Mouse (Mus musculus): Measurements from ENCODE around the gene Zic5. TPM values are rescaled to one million over a fixed set of nuclear protein-coding genes. Genes with fewer than 3 reads are reported as not detected.

Gene Zic5
- polyA plus RNA-seq (2015; fragmentation: Nextera tagmentation; extraction: Ambion mirVana), result not detected in 2 replicates

DNA sequence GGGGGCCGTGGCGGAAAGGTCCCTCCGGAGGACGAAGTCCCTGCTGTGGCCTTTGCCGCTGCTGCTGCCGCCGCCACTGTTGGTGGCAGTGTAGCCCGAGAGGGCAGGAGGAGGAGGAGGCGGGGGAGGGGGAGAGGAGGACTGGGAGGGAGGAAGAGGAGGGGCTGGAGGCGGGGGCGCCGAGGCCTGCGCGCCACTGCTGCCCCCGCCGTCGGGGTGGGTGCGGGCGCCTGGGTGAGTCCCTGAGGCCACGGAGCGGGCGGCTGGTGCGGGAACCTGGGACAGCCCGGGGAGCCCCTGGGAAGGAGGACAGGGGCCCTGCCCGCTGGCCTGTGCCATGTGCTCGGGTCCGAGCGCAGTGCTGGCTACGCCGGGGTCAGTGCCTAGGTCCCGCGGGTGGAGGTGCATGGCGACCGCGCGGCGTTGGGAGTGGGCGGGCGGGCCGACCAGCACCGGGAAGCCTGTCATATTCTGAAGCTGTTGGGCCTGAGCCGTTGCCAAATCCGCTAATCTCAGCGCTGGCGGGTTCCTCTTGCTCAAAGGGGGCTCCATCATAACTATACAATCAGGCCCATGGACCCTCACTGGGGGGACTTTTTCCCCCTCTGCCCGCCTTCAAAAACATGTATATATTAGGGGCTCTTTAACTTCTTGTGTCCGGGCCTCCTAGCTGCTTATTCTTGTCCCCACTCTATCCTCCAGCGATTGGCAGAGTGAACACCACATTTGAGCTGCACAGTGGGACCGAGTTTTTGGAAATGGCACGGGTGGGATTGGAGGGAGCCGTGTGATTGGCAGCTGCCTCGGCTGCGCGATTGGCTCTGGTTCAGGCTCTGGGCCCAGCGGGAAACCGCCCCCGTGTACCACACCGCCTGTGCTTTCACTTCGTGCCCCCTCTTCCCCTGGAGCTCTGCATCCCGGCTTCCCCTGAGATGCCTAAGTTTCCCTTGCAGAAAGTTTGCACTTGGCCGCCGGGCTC lies at the start of gene Zic5:
Gene Zic5, minus strand, starts transcription at position 915 of the 979 bp plus-strand sequence.
- ATAC-seq (replicated peaks; ENCODE audit: extremely low read depth, insufficient read depth, low FRiP score), result no peak

DNA sequence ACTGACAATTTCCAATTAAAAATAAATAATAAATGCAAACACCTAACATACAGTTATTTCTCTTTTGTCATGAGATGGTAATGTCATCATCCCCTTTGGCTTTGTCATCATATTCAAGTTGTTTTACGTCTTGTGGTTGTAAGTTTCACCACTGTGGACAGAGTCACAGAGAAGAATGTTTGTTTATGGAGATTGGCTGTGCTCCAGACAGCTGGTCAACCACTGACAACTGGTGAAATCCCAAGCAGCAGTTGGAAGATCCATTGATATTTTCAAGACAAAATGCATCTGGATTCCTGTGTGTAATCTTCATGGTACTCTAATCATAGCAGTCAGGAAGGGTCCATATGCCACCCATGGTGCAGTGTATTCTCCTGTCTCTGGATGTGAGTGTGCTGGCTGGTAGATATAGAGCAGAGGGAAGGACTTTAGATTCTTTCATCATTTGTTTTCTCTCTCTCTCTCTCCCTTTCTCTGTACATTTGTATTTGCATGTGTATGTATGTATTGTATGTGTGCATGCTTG lies 48.1 kb upstream of the Zic5 start:
- H3K4me3 ChIP-seq (ENCODE audit: low read length), result no peak overlapping the region
- H3K27ac ChIP-seq (ENCODE audit: low read length), result no peak overlapping the region
- H3K36me3 ChIP-seq (ENCODE audit: control insufficient read depth, insufficient read depth), result no peaks in the 10 kb centered on the region
- no peak overlapping the region for H3K4me2 ChIP-seq (ENCODE audit: low read depth, low read length)
- H3K4me1 ChIP-seq (ENCODE audit: control insufficient read depth, insufficient read depth, low read length), result no peaks in the 10 kb centered on the region
- no peaks in the 10 kb centered on the region for H3K9me3 ChIP-seq (replicated peaks; ENCODE audit: control insufficient read depth, low read length)
- WGBS, result 41% methylated on average over 1 of the region's 1 CpGs
- no peak for ATAC-seq (replicated peaks; ENCODE audit: extremely low read depth, insufficient read depth, low FRiP score)
- no peak overlapping the region for H3K9ac ChIP-seq (ENCODE audit: low read length)
- 0 out of 2 replicates have a peak, but pooled peaks cover 4% of the 10 kb centered on the region for H3K27me3 ChIP-seq (ENCODE audit: control insufficient read depth, insufficient read depth, low read length)

More for the DNA sequence above, at the start of gene Zic5:
- 1% methylated on average over 59 of the region's 62 CpGs for WGBS
- Histone ChIP-seq H3K36me3 (ENCODE audit: control insufficient read depth, insufficient read depth) (no peaks in the 10 kb centered on the region), H3K27me3 (ENCODE audit: control insufficient read depth, insufficient read depth, low read length) (peaks cover 89% of the 10 kb centered on the region), H3K9me3 (replicated peaks; ENCODE audit: control insufficient read depth, low read length) (no peaks in the 10 kb centered on the region), H3K4me2 (ENCODE audit: low read depth, low read length) (peak within 1 kb of the TSS; percentile 95), H3K4me3 (ENCODE audit: low read length) (peak within 1 kb of the TSS; percentile 62), H3K4me1 (ENCODE audit: control insufficient read depth, insufficient read depth, low read length) (peaks cover 18% of the 10 kb centered on the region), H3K9ac (ENCODE audit: low read length) (peak within 1 kb of the TSS; percentile 3; the same call in 1 of the 2 replicates), H3K27ac (ENCODE audit: low read length) (no peak within 1 kb of the TSS)

DNA sequence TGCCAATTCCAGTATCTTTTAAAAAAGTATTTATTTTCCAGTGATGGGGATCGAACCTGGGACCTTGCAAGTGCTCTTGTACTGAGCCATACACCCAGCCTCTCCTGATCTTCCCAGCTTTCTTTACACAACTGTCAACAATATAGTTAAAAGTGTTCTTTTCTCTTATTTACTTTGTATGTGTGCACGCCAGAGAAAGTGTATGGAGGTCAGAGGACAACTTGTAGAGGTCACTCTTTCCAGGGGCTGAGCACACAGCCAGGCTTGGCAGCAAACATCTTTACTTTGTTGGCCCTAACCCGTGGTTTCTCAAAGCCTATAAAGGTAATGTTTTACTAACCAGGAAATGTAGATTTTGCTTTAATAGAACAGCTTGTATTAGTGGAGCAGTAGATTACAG lies 46.0 kb upstream of the Zic5 start:
- H3K36me3 ChIP-seq (ENCODE audit: control insufficient read depth, insufficient read depth), result no peaks in the 10 kb centered on the region
- H3K27me3 ChIP-seq (ENCODE audit: control insufficient read depth, insufficient read depth, low read length), result 0 out of 2 replicates have a peak, but pooled peaks cover 4% of the 10 kb centered on the region
- no peak overlapping the region for H3K4me2 ChIP-seq (ENCODE audit: low read depth, low read length)
- ATAC-seq (replicated peaks; ENCODE audit: extremely low read depth, insufficient read depth, low FRiP score), result no peak
- H3K4me1 ChIP-seq (ENCODE audit: control insufficient read depth, insufficient read depth, low read length), result no peaks in the 10 kb centered on the region
- no peak overlapping the region for H3K9ac ChIP-seq (ENCODE audit: low read length)
- no peak overlapping the region for H3K4me3 ChIP-seq (ENCODE audit: low read length)
- H3K9me3 ChIP-seq (replicated peaks; ENCODE audit: control insufficient read depth, low read length), result no peaks in the 10 kb centered on the region
- 67% methylated on average over 3 of the region's 3 CpGs for WGBS
- no peak overlapping the region for H3K27ac ChIP-seq (ENCODE audit: low read length)

DNA sequence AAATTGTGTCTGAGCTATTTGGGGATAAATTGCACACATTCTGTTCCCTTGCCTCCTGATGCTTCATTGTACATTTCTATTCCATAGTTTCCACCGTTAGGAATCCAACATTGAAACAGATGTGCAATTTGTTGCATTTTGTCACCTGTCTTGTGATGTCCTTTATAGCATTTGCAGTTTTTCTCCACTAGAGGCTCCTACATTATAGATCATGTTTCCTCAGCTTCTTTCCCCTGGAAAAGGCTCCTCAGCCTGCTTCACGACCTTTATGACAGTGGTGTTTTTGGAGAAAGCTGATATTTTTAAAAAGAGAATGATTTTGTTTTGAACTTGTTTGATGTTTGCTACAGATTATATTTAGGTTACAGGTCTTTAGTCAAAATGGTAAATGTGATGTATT lies 43.6 kb upstream of the Zic5 start:
- WGBS, result 17% methylated on average over 2 of the region's 2 CpGs
- Histone ChIP-seq H3K27me3 (ENCODE audit: control insufficient read depth, insufficient read depth, low read length) (0 out of 2 replicates have a peak, but pooled peaks cover 4% of the 10 kb centered on the region), H3K27ac (ENCODE audit: low read length) (no peak overlapping the region), H3K4me1 (ENCODE audit: control insufficient read depth, insufficient read depth, low read length) (no peaks in the 10 kb centered on the region), H3K9me3 (replicated peaks; ENCODE audit: control insufficient read depth, low read length) (no peaks in the 10 kb centered on the region), H3K4me2 (ENCODE audit: low read depth, low read length) (no peak overlapping the region), H3K36me3 (ENCODE audit: control insufficient read depth, insufficient read depth) (no peaks in the 10 kb centered on the region), H3K4me3 (ENCODE audit: low read length) (no peak overlapping the region), H3K9ac (ENCODE audit: low read length) (no peak overlapping the region)
- no peak for ATAC-seq (replicated peaks; ENCODE audit: extremely low read depth, insufficient read depth, low FRiP score)

DNA sequence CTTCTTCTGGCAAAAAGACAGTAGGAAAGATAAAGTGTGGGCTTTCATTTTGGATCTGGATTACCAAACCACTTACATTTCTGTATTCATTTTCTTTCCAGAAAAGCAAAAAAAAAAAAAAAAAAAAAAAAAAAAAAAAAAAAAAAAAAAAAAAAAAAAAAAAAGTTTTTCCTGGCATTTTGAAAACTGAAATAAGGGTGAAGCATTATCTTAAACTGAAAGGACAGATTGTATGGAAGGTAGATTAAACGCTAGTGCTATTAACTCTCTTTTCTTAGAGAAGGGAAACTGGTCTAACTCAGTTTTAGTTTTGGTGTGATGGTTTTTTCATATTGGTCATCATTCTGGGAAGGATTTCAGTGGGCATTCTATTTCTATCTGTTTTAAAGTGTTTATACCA lies 26.5 kb upstream of the Zic5 start:
- Histone ChIP-seq H3K4me2 (ENCODE audit: low read depth, low read length) (no peak overlapping the region), H3K36me3 (ENCODE audit: control insufficient read depth, insufficient read depth) (no peaks in the 10 kb centered on the region), H3K9me3 (replicated peaks; ENCODE audit: control insufficient read depth, low read length) (0 out of 2 replicates have a peak, but pooled peaks cover 2% of the 10 kb centered on the region), H3K4me3 (ENCODE audit: low read length) (no peak overlapping the region), H3K27me3 (ENCODE audit: control insufficient read depth, insufficient read depth, low read length) (peaks cover 46% of the 10 kb centered on the region), H3K27ac (ENCODE audit: low read length) (no peak overlapping the region), H3K4me1 (ENCODE audit: control insufficient read depth, insufficient read depth, low read length) (peaks cover 5% of the 10 kb centered on the region), H3K9ac (ENCODE audit: low read length) (no peak overlapping the region)
- ATAC-seq (replicated peaks; ENCODE audit: extremely low read depth, insufficient read depth, low FRiP score), result no peak
- 60% methylated on average over 1 of the region's 1 CpGs for WGBS

DNA sequence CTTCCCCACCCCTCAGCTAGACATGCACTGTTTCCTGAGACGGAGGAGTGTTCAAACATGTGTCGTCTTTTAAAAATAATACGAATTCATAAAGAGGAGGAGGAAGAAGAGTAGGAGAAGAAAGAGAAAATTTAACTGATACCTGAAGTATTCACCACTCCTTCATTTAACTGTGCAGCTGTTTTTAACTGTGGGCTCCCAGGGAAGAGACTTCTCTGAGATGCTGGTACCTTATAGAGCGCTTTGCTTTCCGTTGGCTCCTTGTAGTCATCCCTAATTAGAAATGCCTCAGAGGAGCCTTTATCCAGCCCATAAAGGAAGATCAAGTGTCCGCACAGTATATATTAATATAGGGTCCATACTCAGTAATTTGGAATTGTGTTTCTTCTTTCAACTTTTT lies 26.0 kb upstream of the Zic5 start:
- WGBS, result 78% methylated on average over 6 of the region's 6 CpGs
- peaks cover 48% of the 10 kb centered on the region for H3K27me3 ChIP-seq (ENCODE audit: control insufficient read depth, insufficient read depth, low read length)

DNA sequence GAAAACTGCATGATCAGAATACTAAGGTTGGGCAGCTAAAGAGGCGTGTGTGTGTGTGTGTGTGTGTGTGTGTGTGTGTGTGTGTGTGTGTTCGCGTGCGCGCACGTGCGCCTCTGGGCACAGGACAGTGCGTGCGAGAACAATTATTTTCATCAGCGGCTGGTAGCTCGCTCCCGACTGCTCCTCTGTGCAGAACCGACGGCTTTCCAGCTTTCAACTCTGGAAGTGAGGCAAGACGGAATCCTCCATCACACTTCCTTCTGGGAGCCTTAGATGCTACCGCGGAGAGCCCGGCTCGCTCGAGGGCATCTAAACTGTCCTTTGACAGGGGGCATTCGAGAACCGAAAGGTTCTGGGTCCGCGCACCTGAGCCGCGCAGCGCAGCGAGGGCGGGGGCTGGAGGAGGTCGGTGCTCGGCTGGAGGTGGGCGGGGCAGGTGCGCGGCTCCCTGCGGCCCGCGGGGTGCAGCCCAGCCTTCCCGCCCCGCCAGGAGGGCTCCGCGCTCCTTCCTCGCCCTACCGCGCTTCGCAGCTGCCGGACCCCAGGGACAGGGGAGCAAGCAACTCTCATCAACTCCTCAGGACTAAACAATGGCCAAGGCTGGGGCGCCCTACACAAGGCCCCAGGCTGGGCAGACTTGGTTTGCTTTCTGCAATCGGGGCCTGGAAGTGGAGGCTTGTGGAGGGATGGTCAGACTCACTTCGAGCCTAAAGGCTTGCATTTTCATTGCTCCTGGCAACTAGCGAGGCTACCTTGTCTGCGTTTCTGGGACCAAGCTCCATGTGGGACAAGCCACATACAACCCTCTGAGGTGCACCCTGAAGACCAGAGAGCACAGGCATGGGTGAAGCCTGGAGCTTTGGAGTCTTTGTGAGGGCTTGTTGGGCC lies 25.2 kb upstream of the Zic5 start, which contains the start of gene Gm10837:
Gene Gm10837, plus strand, starts transcription at position 146 of the 888 bp plus-strand sequence.
- no peaks in the 10 kb centered on the region for H3K36me3 ChIP-seq (ENCODE audit: control insufficient read depth, insufficient read depth)
- H3K9me3 ChIP-seq (replicated peaks; ENCODE audit: control insufficient read depth, low read length), result 0 out of 2 replicates have a peak, but pooled peaks cover 2% of the 10 kb centered on the region
- ATAC-seq (replicated peaks; ENCODE audit: extremely low read depth, insufficient read depth, low FRiP score), result no peak
- H3K4me1 ChIP-seq (ENCODE audit: control insufficient read depth, insufficient read depth, low read length), result peaks cover 5% of the 10 kb centered on the region
- H3K27ac ChIP-seq (ENCODE audit: low read length), result no peak within 1 kb of the TSS
- peak within 1 kb of the TSS; percentile 49 for H3K4me2 ChIP-seq (ENCODE audit: low read depth, low read length)
- H3K4me3 ChIP-seq (ENCODE audit: low read length), result peak within 1 kb of the TSS; percentile 32
- 2% methylated on average over 49 of the region's 51 CpGs for WGBS
- peaks cover 53% of the 10 kb centered on the region for H3K27me3 ChIP-seq (ENCODE audit: control insufficient read depth, insufficient read depth, low read length)
- no peak within 1 kb of the TSS for H3K9ac ChIP-seq (ENCODE audit: low read length)

More for the DNA sequence above, 26.0 kb upstream of the Zic5 start:
- H3K4me2 ChIP-seq (ENCODE audit: low read depth, low read length), result no peak overlapping the region
- H3K27ac ChIP-seq (ENCODE audit: low read length), result no peak overlapping the region
- no peak overlapping the region for H3K4me3 ChIP-seq (ENCODE audit: low read length)
- no peak for ATAC-seq (replicated peaks; ENCODE audit: extremely low read depth, insufficient read depth, low FRiP score)
- no peaks in the 10 kb centered on the region for H3K36me3 ChIP-seq (ENCODE audit: control insufficient read depth, insufficient read depth)
- H3K9ac ChIP-seq (ENCODE audit: low read length), result no peak overlapping the region
- 0 out of 2 replicates have a peak, but pooled peaks cover 2% of the 10 kb centered on the region for H3K9me3 ChIP-seq (replicated peaks; ENCODE audit: control insufficient read depth, low read length)
- peaks cover 5% of the 10 kb centered on the region for H3K4me1 ChIP-seq (ENCODE audit: control insufficient read depth, insufficient read depth, low read length)

DNA sequence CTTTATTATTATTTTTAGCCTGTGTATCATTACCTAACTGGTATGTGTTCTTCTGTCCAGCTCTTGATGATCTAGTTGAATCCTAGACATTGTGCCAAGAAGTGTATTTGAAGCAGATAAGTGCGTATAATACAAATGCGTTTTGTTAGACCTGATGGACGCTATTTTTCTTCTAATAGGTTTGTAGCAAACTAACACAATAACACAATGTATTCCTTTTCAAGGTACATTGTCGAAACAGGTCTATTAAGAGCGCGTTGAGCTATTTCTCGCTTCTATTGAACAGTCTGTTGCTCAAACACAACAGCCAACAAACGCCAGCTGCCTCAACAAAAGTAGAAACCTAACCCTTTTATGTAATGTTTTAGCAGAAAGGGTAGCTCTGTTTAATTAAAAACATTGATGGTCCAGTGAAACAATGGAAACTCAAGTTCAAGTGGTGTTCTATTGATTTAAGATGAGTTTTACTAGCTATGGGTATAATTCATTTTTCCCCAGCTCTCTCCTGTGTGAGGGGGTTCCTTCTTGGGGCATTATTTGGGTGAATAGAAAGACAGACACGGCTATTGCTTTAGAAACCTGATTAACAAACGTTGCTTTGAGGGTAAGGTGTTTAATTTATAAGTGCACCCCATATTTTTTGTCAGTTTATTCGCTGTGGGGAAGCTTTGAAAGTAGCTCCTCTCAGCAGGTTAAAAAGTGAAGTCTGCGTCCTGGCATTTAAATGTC lies 24.4 kb upstream of the Zic5 start:
- Histone ChIP-seq H3K4me3 (ENCODE audit: low read length) (no peak overlapping the region), H3K27me3 (ENCODE audit: control insufficient read depth, insufficient read depth, low read length) (peaks cover 61% of the 10 kb centered on the region), H3K9me3 (replicated peaks; ENCODE audit: control insufficient read depth, low read length) (0 out of 2 replicates have a peak, but pooled peaks cover 2% of the 10 kb centered on the region), H3K9ac (ENCODE audit: low read length) (no peak overlapping the region), H3K4me1 (ENCODE audit: control insufficient read depth, insufficient read depth, low read length) (peaks cover 5% of the 10 kb centered on the region), H3K27ac (ENCODE audit: low read length) (no peak overlapping the region), H3K4me2 (ENCODE audit: low read depth, low read length) (no peak overlapping the region), H3K36me3 (ENCODE audit: control insufficient read depth, insufficient read depth) (no peaks in the 10 kb centered on the region)
- ATAC-seq (replicated peaks; ENCODE audit: extremely low read depth, insufficient read depth, low FRiP score), result no peak
- WGBS, result 8% methylated on average over 12 of the region's 12 CpGs
